Mouse (Mus musculus) intestine, postnatal 0 days (tissue): ENCODE measurements around the gene Bod1l. TPM values are rescaled to one million over a fixed set of nuclear protein-coding genes. Genes with fewer than 3 reads are reported as not detected.
A peak's percentile ranks its signal among the peaks of the same experiment; 100 is the strongest.

Experiments
- ATAC-seq: fragments of 200-750 bp; cut with Nextera tagmentation; 2 replicates; pipeline ENCODE4 v1.8.0; 2017; ENCODE audit warnings: mild to moderate bottlenecking, moderate TSS enrichment, moderate library complexity
- H3K27ac ChIP-seq: fragments of 300-500 bp; sonication (generic); 2 replicates; pipeline ENCODE4 v1.5.1; 2014; ENCODE audit warnings: mild to moderate bottlenecking, low read depth, low read length, moderate library complexity
- H3K27me3 ChIP-seq: fragments of 300-500 bp; sonication (generic); replicated peaks from 2 replicates; pipeline ENCODE4 v1.6.1; 2014; ENCODE audit warnings: low read length, mixed read lengths; ENCODE audit not compliant: control insufficient read depth, insufficient read depth
- H3K36me3 ChIP-seq: fragments of 300-500 bp; sonication (generic); 2 replicates; pipeline ENCODE4 v1.6.1; 2014; ENCODE audit warnings: mild to moderate bottlenecking, moderate library complexity; ENCODE audit not compliant: control insufficient read depth, insufficient read depth
- H3K4me1 ChIP-seq: fragments of 300-500 bp; sonication (generic); replicated peaks from 2 replicates; pipeline ENCODE4 v1.6.1; 2014; ENCODE audit warnings: antibody characterized with exemption, low read length, mixed read lengths; ENCODE audit not compliant: control insufficient read depth, insufficient read depth
- H3K4me2 ChIP-seq: fragments of 300-500 bp; sonication (generic); replicated peaks from 2 replicates; pipeline ENCODE4 v1.6.1; 2014; ENCODE audit warnings: low read depth, mild to moderate bottlenecking, moderate library complexity
- H3K4me3 ChIP-seq: fragments of 300-500 bp; sonication (generic); 2 replicates; pipeline ENCODE4 v1.5.1; 2014; ENCODE audit warnings: low read depth, low read length
- H3K9ac ChIP-seq: fragments of 300-500 bp; sonication (generic); 2 replicates; pipeline ENCODE4 v1.6.1; 2014; ENCODE audit warnings: mild to moderate bottlenecking, low read depth, low read length
- H3K9me3 ChIP-seq: fragments of 300-500 bp; sonication (generic); 2 replicates; pipeline ENCODE4 v1.6.1; 2016; ENCODE audit warnings: mixed run types; ENCODE audit not compliant: control insufficient read depth
- CTCF ChIP-seq: sonication (generic); IDR thresholded peaks from 2 replicates; pipeline ENCODE4 v1.5.1; 2016; ENCODE audit warnings: low read depth, mild to moderate bottlenecking, control low read depth, antibody characterized with exemption, moderate library complexity
- WGBS: fragments of 180-500 bp; shearing (Covaris S2); extraction: QIAGEN DNeasy Blood & Tissue Kit; methylation state at CpG from one replicate; pipeline ENCODE4 v1.1.7; 2014; 5-methylcytosine and 5-hydroxymethylcytosine counted together
- polyA plus RNA-seq: library from polyadenylated mRNA; unstranded; fragments of >200 nt; fragmentation: Nextera tagmentation; extraction: Ambion mirVana; gene quantifications from 2 replicates; pipeline ENCODE4 v1.2.1, GENCODE M21; 2015

Gene Bod1l
- 13.2 and 14.4 TPM in 2 replicates for polyA plus RNA-seq

DNA sequence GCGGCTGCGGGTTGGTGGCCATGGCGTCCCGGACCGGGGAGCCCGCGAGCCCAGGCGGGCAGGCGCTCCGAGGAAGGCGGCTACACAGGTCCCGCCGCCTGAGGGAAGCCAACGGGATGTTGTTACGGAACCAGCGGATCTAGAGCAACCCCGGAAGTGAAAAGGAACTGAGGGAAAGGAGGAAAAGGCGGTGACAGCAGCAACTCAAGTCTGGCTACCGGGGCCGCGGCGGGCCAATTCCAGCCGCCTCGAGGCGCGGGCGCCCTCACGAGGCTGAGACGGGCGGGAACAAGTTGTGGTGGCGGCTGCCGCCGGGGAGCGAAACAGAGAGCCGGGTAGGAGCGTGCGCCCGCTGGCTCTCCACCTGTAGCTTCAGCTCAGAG lies at the start of gene Bod1l:
Gene Bod1l (minus strand): TSS at position 169 of the 383 bp plus-strand sequence.
- peak within 1 kb of the TSS; percentile 80 for H3K27ac ChIP-seq
- peak; percentile 82 for TF ChIP-seq CTCF
- ATAC-seq, result peak; percentile 96
- H3K4me3 ChIP-seq, result peak within 1 kb of the TSS; percentile 99
- H3K4me1 ChIP-seq, result peaks cover 5% of the 10 kb centered on the region; the same call in 1 of the 2 replicates
- peak within 1 kb of the TSS; percentile 86 for H3K9ac ChIP-seq
- H3K27me3 ChIP-seq, result no peaks in the 10 kb centered on the region
- H3K4me2 ChIP-seq, result peak within 1 kb of the TSS; percentile 89
- H3K9me3 ChIP-seq, result no peaks in the 10 kb centered on the region
- WGBS, result 0% methylated on average over 32 of the region's 38 CpGs
- no peaks in the 10 kb centered on the region for H3K36me3 ChIP-seq

DNA sequence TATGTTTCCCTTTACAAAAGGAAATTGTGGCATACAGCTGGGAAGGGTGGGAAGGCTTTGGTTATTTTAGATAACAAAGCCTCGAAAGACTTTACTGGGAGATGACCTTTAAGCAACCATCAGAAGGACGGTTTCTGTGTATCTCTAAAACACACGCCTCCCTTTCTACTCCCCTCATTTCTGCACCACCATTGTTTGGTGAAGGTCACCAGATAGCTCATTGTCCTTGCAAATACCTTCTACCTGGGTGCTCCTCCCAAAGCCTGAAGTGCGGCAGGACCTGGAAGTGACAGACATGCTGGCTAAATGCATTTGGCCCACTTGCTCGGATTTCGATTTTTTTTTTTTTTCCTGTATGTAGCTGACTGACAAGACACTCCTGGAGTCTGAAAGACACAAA lies 49.2 kb upstream of the Bod1l start:
- Histone ChIP-seq H3K4me3 (no peak overlapping the region), H3K27me3 (no peaks in the 10 kb centered on the region), H3K9ac (no peak overlapping the region), H3K27ac (no peak overlapping the region), H3K4me2 (no peak overlapping the region), H3K4me1 (no peaks in the 10 kb centered on the region), H3K36me3 (no peaks in the 10 kb centered on the region), H3K9me3 (no peaks in the 10 kb centered on the region)
- ATAC-seq, result no peak
- TF ChIP-seq CTCF, result no peak
- WGBS, result 30% methylated on average over 6 of the region's 6 CpGs

DNA sequence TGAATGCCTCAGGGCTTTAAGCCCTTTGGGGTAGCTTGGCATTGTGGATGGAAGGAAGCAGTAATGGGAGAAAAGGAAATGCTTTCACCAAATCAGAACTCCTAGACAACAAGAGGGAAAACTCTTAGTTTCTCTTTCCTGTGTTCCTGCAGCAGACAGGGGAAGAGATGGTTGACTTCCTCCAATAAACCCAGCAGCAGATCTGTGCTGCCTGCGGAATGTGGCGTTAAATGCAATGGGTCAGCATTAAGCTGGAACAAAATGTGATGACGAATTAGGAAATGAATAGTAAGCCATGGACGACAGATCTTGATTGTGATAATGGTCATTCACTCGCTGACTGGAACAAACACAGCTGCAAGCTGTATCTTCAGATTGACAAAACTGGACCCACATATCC lies 46.8 kb upstream of the Bod1l start:
- Histone ChIP-seq H3K27ac (no peak overlapping the region), H3K4me3 (no peak overlapping the region), H3K4me1 (no peaks in the 10 kb centered on the region), H3K27me3 (no peaks in the 10 kb centered on the region), H3K36me3 (no peaks in the 10 kb centered on the region), H3K9me3 (no peaks in the 10 kb centered on the region), H3K4me2 (no peak overlapping the region), H3K9ac (no peak overlapping the region)
- no peak for ATAC-seq
- WGBS, result 67% methylated on average over 5 of the region's 5 CpGs
- TF ChIP-seq CTCF, result no peak

DNA sequence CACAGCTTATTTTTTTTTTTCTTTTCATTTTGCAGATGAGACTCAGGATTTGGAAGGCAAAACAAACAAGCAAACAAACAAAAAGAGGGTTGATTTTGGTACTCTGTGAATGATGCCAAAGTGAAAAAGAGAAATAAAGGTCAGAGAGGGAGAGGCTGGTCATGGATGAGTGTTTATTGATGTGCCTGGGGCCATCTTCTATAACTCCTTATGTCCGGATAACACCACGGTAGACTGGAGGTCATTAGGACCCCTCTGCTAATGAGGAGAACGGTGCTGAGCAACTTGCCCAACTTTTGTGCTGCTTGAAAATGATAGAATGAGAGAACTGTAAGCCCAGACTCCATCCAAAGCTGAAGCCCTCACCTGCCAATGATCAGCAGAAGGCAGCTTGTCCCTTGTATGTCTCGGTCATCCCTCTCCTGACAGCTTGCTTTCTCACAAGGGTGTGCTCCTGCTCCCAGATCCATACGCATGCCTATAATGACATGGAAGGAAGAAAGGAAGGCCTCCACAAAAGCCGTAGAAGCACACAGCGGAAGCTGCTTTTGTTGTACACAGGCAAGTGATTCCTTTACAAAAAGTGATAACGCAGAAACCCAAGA lies 45.2 kb upstream of the Bod1l start:
- no peak for TF ChIP-seq CTCF
- 84% methylated on average over 8 of the region's 8 CpGs for WGBS
- no peak for ATAC-seq
- Histone ChIP-seq H3K4me3 (no peak overlapping the region), H3K36me3 (no peaks in the 10 kb centered on the region), H3K27ac (no peak overlapping the region), H3K9ac (no peak overlapping the region), H3K9me3 (no peaks in the 10 kb centered on the region), H3K4me2 (no peak overlapping the region), H3K4me1 (no peaks in the 10 kb centered on the region), H3K27me3 (no peaks in the 10 kb centered on the region)

DNA sequence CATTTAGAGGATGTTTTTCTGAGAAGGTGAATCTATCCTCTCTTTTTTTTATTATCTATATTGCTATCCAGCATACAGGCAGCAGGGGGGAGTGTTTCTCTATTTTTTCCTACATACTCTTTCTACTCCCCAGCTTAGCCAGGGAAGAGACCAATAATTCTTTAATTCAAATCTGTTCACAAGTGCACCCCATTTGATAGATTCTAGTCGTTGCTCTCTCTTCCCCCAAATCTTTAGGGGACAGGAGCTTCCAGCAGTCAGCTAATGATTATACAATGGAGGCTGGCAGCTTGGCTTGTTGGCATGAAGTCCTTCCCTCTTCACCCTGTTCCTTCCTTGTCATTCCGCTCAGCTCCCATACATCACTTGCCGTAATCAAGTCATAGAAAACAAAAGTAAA lies 44.7 kb upstream of the Bod1l start:
- no peak overlapping the region for H3K27ac ChIP-seq
- no peak overlapping the region for H3K4me2 ChIP-seq
- H3K4me1 ChIP-seq, result no peaks in the 10 kb centered on the region
- no peak overlapping the region for H3K4me3 ChIP-seq
- no peak overlapping the region for H3K9ac ChIP-seq
- no peak for ATAC-seq
- TF ChIP-seq CTCF, result peak; percentile 40
- H3K9me3 ChIP-seq, result no peaks in the 10 kb centered on the region
- H3K36me3 ChIP-seq, result no peaks in the 10 kb centered on the region
- H3K27me3 ChIP-seq, result no peaks in the 10 kb centered on the region
- 58% methylated on average over 3 of the region's 3 CpGs for WGBS

DNA sequence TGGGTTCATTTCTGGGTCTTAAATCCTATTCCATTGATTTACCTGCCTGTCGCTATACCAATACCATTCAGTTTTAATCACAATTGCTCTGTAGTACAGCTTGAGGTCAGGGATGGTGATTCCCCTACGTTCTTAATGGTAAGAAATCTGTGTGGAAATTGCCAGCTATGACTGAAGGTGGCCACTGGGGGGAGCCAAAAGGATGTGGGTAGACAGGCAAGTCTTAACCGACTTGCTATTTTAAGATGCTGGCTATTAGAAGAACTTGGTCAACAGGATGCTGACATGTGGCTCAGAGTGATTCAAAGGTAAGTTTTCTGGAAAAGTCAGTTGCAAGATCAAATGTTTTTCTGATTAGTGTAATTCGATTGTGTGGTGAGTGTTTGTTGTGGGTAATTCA lies 43.6 kb upstream of the Bod1l start:
- no peaks in the 10 kb centered on the region for H3K4me1 ChIP-seq
- H3K9me3 ChIP-seq, result no peaks in the 10 kb centered on the region
- ATAC-seq, result no peak
- no peak overlapping the region for H3K4me3 ChIP-seq
- H3K27ac ChIP-seq, result no peak overlapping the region
- no peaks in the 10 kb centered on the region for H3K27me3 ChIP-seq
- H3K4me2 ChIP-seq, result no peak overlapping the region
- H3K9ac ChIP-seq, result no peak overlapping the region
- 11% methylated on average over 4 of the region's 4 CpGs for WGBS
- peak; percentile 83 for TF ChIP-seq CTCF
- no peaks in the 10 kb centered on the region for H3K36me3 ChIP-seq

DNA sequence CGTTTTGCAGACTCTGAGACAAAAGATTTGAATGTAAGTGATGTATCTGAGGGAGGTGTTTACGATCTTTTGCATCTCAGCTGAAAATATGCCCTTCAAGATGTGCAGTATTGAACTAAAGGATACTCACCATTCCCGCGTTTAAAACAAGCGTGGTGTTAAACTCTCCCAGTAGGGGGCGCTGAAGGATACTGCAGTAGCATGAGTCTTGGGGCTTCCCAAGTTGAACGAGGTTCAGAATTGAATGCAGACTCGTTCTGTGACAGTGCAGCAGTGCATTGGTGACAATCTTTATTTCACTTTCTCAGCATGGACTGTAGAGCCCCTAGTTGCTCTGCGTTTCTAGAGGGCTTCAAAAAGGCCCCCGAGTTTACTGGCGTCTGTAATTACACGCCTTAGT lies 40.4 kb upstream of the Bod1l start:
- H3K4me3 ChIP-seq, result no peak overlapping the region
- no peak overlapping the region for H3K4me2 ChIP-seq
- ATAC-seq, result no peak
- TF ChIP-seq CTCF, result peak; percentile 84
- H3K9ac ChIP-seq, result no peak overlapping the region
- H3K27me3 ChIP-seq, result no peaks in the 10 kb centered on the region
- no peak overlapping the region for H3K27ac ChIP-seq
- H3K36me3 ChIP-seq, result no peaks in the 10 kb centered on the region
- no peaks in the 10 kb centered on the region for H3K9me3 ChIP-seq
- WGBS, result 19% methylated on average over 12 of the region's 12 CpGs
- H3K4me1 ChIP-seq, result no peaks in the 10 kb centered on the region
